Mouse (Mus musculus) bone marrow, adult 2 months (tissue): ENCODE data around the gene Pamr1.

Experiments used
- CTCF ChIP-seq: fragments of 200-500 bp; IDR thresholded peaks from 2 replicates; pipeline ENCODE4 v1.5.1; 2011; ENCODE audit warnings: low read length, control low read depth; ENCODE audit not compliant: control insufficient read depth, insufficient read depth
- POLR2A ChIP-seq: fragments of 200-500 bp; IDR thresholded peaks from 2 replicates; pipeline ENCODE4 v1.6.1; 2011; ENCODE audit warnings: low read depth, mild to moderate bottlenecking, control low read depth, low read length, borderline replicate concordance; ENCODE audit not compliant: control insufficient read depth

DNA sequence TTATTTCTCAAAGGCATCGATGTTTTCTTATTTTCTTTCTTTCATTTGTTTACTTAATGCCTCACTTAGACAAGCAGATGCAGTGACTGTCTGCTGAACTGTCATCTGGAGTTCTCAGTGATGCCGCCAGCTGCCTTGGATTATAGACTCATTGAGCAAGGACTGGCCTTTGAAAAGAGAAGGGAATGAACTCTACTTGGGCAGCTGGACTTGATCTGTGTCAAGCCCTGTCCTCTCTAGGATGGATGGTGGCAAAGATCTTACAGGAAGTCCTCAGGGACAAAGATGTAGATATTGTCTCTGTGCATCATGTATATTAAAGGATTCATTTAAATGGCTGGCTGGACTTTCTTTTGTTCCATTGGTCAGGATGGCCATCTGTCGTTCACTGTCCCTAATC lies 114.1 kb downstream of the Pamr1 start:
- no peak for TF ChIP-seq CTCF
- TF ChIP-seq POLR2A: no peak
